Mouse (Mus musculus) ES-E14 (cell line): ENCODE measurements around the gene Gmfb.

Experiments
- CHD2 ChIP-seq: IDR thresholded peaks from 2 replicates; pipeline ENCODE4 v1.6.1; 2014; ENCODE audit warnings: mild to moderate bottlenecking, low read depth, low read length, inconsistent platforms
- HCFC1 ChIP-seq: IDR thresholded peaks from 2 replicates; pipeline ENCODE4 v1.6.1; 2012; ENCODE audit warnings: low read length, inconsistent platforms, borderline replicate concordance; ENCODE audit not compliant: insufficient read depth
- MAFK ChIP-seq: IDR thresholded peaks from 2 replicates; pipeline ENCODE4 v1.6.1; 2014; ENCODE audit warnings: mild to moderate bottlenecking, low read depth, low read length, inconsistent platforms; ENCODE audit not compliant: insufficient read depth
- ZC3H11A ChIP-seq: IDR thresholded peaks from 2 replicates; pipeline ENCODE4 v1.6.1; 2012; ENCODE audit warnings: low read depth, mild to moderate bottlenecking, inconsistent platforms, low read length, borderline replicate concordance
- ZNF384 ChIP-seq: IDR thresholded peaks from 2 replicates; pipeline ENCODE4 v1.6.1; 2012; ENCODE audit warnings: low read depth, low read length, inconsistent platforms

GRCm38 (mm10) chr14:46788505-46788901 lies 33.5 kb downstream of the Gmfb start:
- TF ChIP-seq CHD2 (no peak), MAFK (no peak), ZC3H11A (no peak), HCFC1 (no peak), ZNF384 (no peak)
